Mouse (Mus musculus): ENCODE measurements around the gene Bfsp1.

- TF ChIP-seq POLR2A (IDR thresholded peaks at IDR 0.05; ENCODE audit: low read depth, low read length) (no peak), CTCF (IDR thresholded peaks at IDR 0.05; ENCODE audit: borderline replicate concordance, insufficient read depth, low read length) (no peak)
These were observed 1.6 kb upstream of the Bfsp1 start for GRCm38 (mm10) chr2:143864600-143864999.
